In the genomic region with DNA sequence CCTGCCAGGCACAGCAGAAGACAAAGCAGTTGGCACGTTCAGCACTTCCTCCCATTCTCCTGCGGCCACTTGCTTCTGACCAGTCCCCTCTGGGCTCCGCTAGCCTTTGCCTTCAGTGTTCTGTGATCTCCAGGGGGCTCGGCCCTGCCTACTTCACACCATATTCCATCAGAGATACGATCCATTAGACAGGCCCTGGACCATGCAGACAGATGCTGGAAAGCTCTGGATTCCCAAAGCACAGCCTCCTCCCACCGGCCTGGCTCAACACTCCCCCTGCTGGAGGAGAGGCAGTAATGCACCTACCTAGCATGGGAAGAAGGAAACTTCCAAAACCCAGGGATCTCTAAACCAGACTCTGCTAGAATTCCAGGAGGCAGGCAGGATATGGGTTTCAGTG, we compare ENCODE assay signal across 8 mouse cellular contexts. TPM values are rescaled to one million over a fixed set of nuclear protein-coding genes. Genes with fewer than 3 reads are reported as not detected.
DNase-seq lines count a peak whose midpoint lies in the region; ATAC-seq and TF ChIP-seq lines count a peak whose summit lies in the region.

No protein-coding gene starts in this region.

- TF ChIP-seq CTCF in liver, adult 2 months (IDR thresholded peaks at IDR 0.05; ENCODE audit: low read depth, low read length): peak; percentile 95
- peak; percentile 99 for TF ChIP-seq CTCF in lung, embryonic 14.5 days (IDR thresholded peaks at IDR 0.05; ENCODE audit: low read depth)
- TF ChIP-seq CTCF in olfactory bulb, adult 2 months (IDR thresholded peaks at IDR 0.05; ENCODE audit: insufficient read depth, low read depth, low read length): peak; percentile 79; the same call in 1 of the 2 replicates

- no peaks in the 10 kb centered on the region for H3K9me3 ChIP-seq in liver, embryonic 12.5 days (replicated peaks)
- no peaks in the 10 kb centered on the region for H3K9me3 ChIP-seq in lung, embryonic 14.5 days (ENCODE audit: low read depth, low read length)

- TF ChIP-seq POLR2A in liver, adult 2 months (IDR thresholded peaks at IDR 0.05; ENCODE audit: extremely low read depth, insufficient read depth, low read length): no peak
- no peak for TF ChIP-seq POLR2A in olfactory bulb, adult 2 months (IDR thresholded peaks at IDR 0.05; ENCODE audit: insufficient read depth, low read depth, low read length)

- DNase-seq in liver, adult 2 months (ENCODE audit: extremely low read depth, low read depth, low spot score): peak; percentile 12
- peak; percentile 26 for DNase-seq in WW6 (ENCODE audit: low read depth, low spot score)
- peak; percentile 54 for DNase-seq in heart, postnatal 4 days
- peak; percentile 80 for DNase-seq in lung, embryonic 14.5 days
- no peak for DNase-seq in frontal cortex, postnatal 25 days (ENCODE audit: low spot score in 2 of 2)

- H3K36me3 ChIP-seq in liver, adult 2 months (ENCODE audit: control insufficient read depth, insufficient read depth, low read length): no peaks in the 10 kb centered on the region
- H3K36me3 ChIP-seq in liver, embryonic 12.5 days: no peaks in the 10 kb centered on the region
- no peaks in the 10 kb centered on the region for H3K36me3 ChIP-seq in lung, embryonic 14.5 days (ENCODE audit: insufficient read depth)

- H3K27me3 ChIP-seq in liver, adult 2 months (ENCODE audit: control insufficient read depth, insufficient read depth, low read length): no peaks in the 10 kb centered on the region
- peaks cover 24% of the 10 kb centered on the region; the same call in 1 of the 2 replicates for H3K27me3 ChIP-seq in liver, embryonic 12.5 days (replicated peaks)
- H3K27me3 ChIP-seq in lung, embryonic 14.5 days (ENCODE audit: insufficient read depth, low read length): no peaks in the 10 kb centered on the region; the same call in 1 of the 2 replicates

- no peak overlapping the region for H3K4me3 ChIP-seq in liver, adult 2 months (ENCODE audit: insufficient read depth, low read depth, low read length)
- no peak overlapping the region for H3K4me3 ChIP-seq in liver, embryonic 12.5 days
- H3K4me3 ChIP-seq in lung, embryonic 14.5 days (ENCODE audit: low read depth, low read length): no peak overlapping the region
- no peak overlapping the region for H3K4me3 ChIP-seq in olfactory bulb, adult 2 months (ENCODE audit: insufficient read depth, low read depth, low read length)

- no peaks in the 10 kb centered on the region for H3K4me1 ChIP-seq in liver, adult 2 months (ENCODE audit: control insufficient read depth, insufficient read depth, low read length)
- no peaks in the 10 kb centered on the region for H3K4me1 ChIP-seq in liver, embryonic 12.5 days
- H3K4me1 ChIP-seq in lung, embryonic 14.5 days (ENCODE audit: insufficient read depth): no peaks in the 10 kb centered on the region
- peaks cover 22% of the 10 kb centered on the region for H3K4me1 ChIP-seq in olfactory bulb, adult 2 months (ENCODE audit: control insufficient read depth, insufficient read depth, low read length)

- WGBS in liver, adult 2 months: 39% methylated on average over 6 of the region's 6 CpGs
- WGBS in liver, embryonic 12.5 days (ENCODE audit: insufficient replicate concordance): 20% methylated on average over 6 of the region's 6 CpGs
- 32% methylated on average over 6 of the region's 6 CpGs for WGBS in lung, embryonic 14.5 days
- 36% methylated on average over 6 of the region's 6 CpGs for WGBS in olfactory bulb, adult 2 months

- no peak overlapping the region for H3K9ac ChIP-seq in liver, adult 2 months (ENCODE audit: low read depth, low read length)
- no peak overlapping the region for H3K9ac ChIP-seq in liver, embryonic 12.5 days
- H3K9ac ChIP-seq in lung, embryonic 14.5 days: no peak overlapping the region

- H3K4me2 ChIP-seq in liver, embryonic 12.5 days: no peak overlapping the region
- H3K4me2 ChIP-seq in lung, embryonic 14.5 days: no peak overlapping the region

- H3K27ac ChIP-seq in liver, adult 2 months (replicated peaks; ENCODE audit: insufficient read depth, low read depth, low read length): no peak overlapping the region
- H3K27ac ChIP-seq in liver, embryonic 12.5 days: no peak overlapping the region
- no peak overlapping the region for H3K27ac ChIP-seq in lung, embryonic 14.5 days (ENCODE audit: low read depth)
- no peak overlapping the region for H3K27ac ChIP-seq in olfactory bulb, adult 2 months (ENCODE audit: insufficient read depth, low read depth, low read length)

- no peaks in the 10 kb centered on the region for H3K79me2 ChIP-seq in liver, adult 2 months (ENCODE audit: control insufficient read depth, insufficient read depth, low read length)

- no peak for ATAC-seq in liver, embryonic 12.5 days
- peak; percentile 88 for ATAC-seq in common myeloid progenitor, adult 5-6 weeks (replicated peaks; ENCODE audit: low read depth, poor library complexity, severe bottlenecking)
- peak; percentile 59 for ATAC-seq in lung, embryonic 14.5 days (ENCODE audit: insufficient read depth)

RNA-seq across cellular contexts. Expression of gene Kcnc4, which starts 12.8 kb away (rescaled TPM):
- total RNA-seq in liver, adult 2 months (2014; rRNA removed): 0.07 TPM in 1 of 2 replicates, not detected in the other
- 0.05 and 0.06 TPM in 2 replicates for polyA plus RNA-seq in liver, adult 2 months (2012; rRNA removed)
- polyA plus RNA-seq in liver, embryonic 12.5 days (2016; fragmentation: Nextera tagmentation; extraction: Ambion mirVana): not detected in 2 replicates
- total RNA-seq in common myeloid progenitor, adult 5-6 weeks (2017): not detected in 2 replicates
- total RNA-seq in heart, postnatal 4 days (2021): under 1 TPM; 0.21 to 0.61 TPM
- 0.07 and 0.18 TPM in 2 replicates for polyA plus RNA-seq in lung, embryonic 14.5 days (2014; fragmentation: Nextera tagmentation; extraction: Ambion mirVana)
- polyA plus RNA-seq in olfactory bulb, adult 2 months (2012; ENCODE audit: insufficient read depth, insufficient read length, low replicate concordance, missing spikeins): not detected in 2 replicates

RNA-seq across cellular contexts. Expression of gene Slc6a17, which starts 45.6 kb away (rescaled TPM):
- total RNA-seq in liver, adult 2 months (2014; rRNA removed): 0.07 TPM in 1 of 2 replicates, not detected in the other
- 0.02 TPM in 1 of 2 replicates, not detected in the other for polyA plus RNA-seq in liver, adult 2 months (2012; rRNA removed)
- 0.42 and 0.61 TPM in 2 replicates for polyA plus RNA-seq in liver, embryonic 12.5 days (2016; fragmentation: Nextera tagmentation; extraction: Ambion mirVana)
- not detected in 2 replicates for total RNA-seq in common myeloid progenitor, adult 5-6 weeks (2017)
- 1 to 10 TPM; 4.7 to 5.2 TPM for total RNA-seq in heart, postnatal 4 days (2021)
- polyA plus RNA-seq in lung, embryonic 14.5 days (2014; fragmentation: Nextera tagmentation; extraction: Ambion mirVana): 3.6 and 4.2 TPM in 2 replicates
- 351 TPM in 1 of 2 replicates, not detected in the other for polyA plus RNA-seq in olfactory bulb, adult 2 months (2012; ENCODE audit: insufficient read depth, insufficient read length, low replicate concordance, missing spikeins)

Comparison
In these comparisons a context has a peak if more than half of its experiments do, and no peak if none do; other contexts are left out.
1. DNase-seq: peak in liver, adult 2 months (single experiment), WW6 (single experiment), heart, postnatal 4 days (single experiment) and lung, embryonic 14.5 days (single experiment); none in frontal cortex, postnatal 25 days (0 of 2).
2. Peak in every context shown above with its lines, with median percentiles within 50 percentile points of each other: CTCF ChIP-seq.